Mouse (Mus musculus): ENCODE results near the gene Mcee. TPM values are rescaled to one million over a fixed set of nuclear protein-coding genes. Genes with fewer than 3 reads are reported as not detected.

The Mcee gene
- total RNA-seq, 1 experiment from 2014 or later = 27.4 TPM

GRCm38 (mm10) chr7:64402452-64402851 is 10.0 kb downstream of the Mcee start:
- no peak for ATAC-seq (replicated peaks; ENCODE audit: insufficient number of reproducible peaks, low FRiP score, low TSS enrichment, poor library complexity, severe bottlenecking)

- ATAC-seq (replicated peaks; ENCODE audit: insufficient number of reproducible peaks, low FRiP score, low TSS enrichment, poor library complexity, severe bottlenecking) = no peak
Measured at GRCm38 (mm10) chr7:64403989-64404388, 11.6 kb downstream of the Mcee start.

- ATAC-seq (replicated peaks; ENCODE audit: insufficient number of reproducible peaks, low FRiP score, low TSS enrichment, poor library complexity, severe bottlenecking) = no peak
Measured at GRCm38 (mm10) chr7:64424861-64425260, 32.5 kb downstream of the Mcee start.

GRCm38 (mm10) chr7:64439595-64440518 is 47.5 kb downstream of the Mcee start:
- ATAC-seq (replicated peaks; ENCODE audit: insufficient number of reproducible peaks, low FRiP score, low TSS enrichment, poor library complexity, severe bottlenecking) = no peak

GRCm38 (mm10) chr7:64440519-64440918 is 48.1 kb downstream of the Mcee start:
- ATAC-seq (replicated peaks; ENCODE audit: insufficient number of reproducible peaks, low FRiP score, low TSS enrichment, poor library complexity, severe bottlenecking) = no peak

DNA sequence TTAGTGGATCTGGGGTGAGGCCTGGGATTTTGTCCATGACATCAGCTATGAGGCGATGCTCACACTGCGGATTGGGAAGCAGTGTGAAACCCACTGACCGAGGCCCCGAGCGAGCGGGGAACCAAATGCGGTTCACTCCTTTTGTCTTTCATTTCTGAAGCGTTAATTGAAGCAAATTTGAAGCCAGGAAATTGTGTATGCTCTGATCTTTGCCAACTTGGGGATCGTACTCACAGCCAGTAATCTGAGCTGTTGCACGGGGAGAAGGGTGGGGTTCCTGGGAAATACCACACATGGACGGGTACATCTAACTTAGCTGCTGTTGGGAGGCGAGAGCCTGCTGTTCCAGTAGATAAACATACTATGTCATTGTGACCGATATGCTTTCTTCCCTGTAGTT is 58.2 kb downstream of the Mcee start:
- no peak for ATAC-seq (replicated peaks; ENCODE audit: insufficient number of reproducible peaks, low FRiP score, low TSS enrichment, poor library complexity, severe bottlenecking)

GRCm38 (mm10) chr7:64451441-64451840 is 59.0 kb downstream of the Mcee start:
- ATAC-seq (replicated peaks; ENCODE audit: insufficient number of reproducible peaks, low FRiP score, low TSS enrichment, poor library complexity, severe bottlenecking) = no peak

GRCm38 (mm10) chr7:64451861-64452382 is 59.5 kb downstream of the Mcee start:
- no peak for ATAC-seq (replicated peaks; ENCODE audit: insufficient number of reproducible peaks, low FRiP score, low TSS enrichment, poor library complexity, severe bottlenecking)

DNA sequence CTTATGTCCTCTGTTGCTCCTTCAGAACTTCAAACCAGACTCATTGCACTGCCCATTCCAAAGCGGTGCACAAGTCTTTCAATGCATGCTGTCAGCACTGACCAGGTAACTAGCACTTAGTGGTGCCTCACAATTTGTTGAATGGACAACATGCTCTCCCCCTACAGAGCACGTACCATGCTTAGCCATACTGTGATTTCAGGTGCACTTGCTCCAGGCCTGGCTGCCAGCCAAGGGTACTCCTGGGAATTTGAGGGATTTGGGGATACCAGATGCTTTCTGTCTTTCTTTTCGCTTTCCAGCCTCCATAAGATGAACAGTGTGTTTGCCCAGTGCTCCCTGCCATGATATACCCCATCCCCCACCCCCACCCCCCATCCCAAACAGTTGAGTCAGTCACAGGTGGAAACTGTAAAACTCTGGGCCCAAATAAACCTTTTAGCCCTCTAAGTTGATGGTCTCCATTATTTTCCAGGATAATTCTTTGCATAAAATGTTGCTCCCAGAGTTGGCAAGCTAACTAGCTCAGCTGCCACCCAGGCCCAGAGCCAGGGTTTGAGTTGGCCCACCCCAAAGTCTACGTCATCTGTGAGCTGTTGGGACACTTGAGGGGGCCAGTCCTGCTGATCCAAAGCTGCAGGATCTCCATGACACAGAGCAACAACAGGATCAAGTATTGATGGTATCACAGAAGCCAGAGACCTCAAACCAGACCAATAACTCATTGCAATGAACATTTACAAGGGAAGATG is 60.2 kb downstream of the Mcee start:
- ATAC-seq (replicated peaks; ENCODE audit: insufficient number of reproducible peaks, low FRiP score, low TSS enrichment, poor library complexity, severe bottlenecking) = no peak

- ATAC-seq (replicated peaks; ENCODE audit: insufficient number of reproducible peaks, low FRiP score, low TSS enrichment, poor library complexity, severe bottlenecking) = no peak
Measured at GRCm38 (mm10) chr7:64456176-64456575, 63.8 kb downstream of the Mcee start.

DNA sequence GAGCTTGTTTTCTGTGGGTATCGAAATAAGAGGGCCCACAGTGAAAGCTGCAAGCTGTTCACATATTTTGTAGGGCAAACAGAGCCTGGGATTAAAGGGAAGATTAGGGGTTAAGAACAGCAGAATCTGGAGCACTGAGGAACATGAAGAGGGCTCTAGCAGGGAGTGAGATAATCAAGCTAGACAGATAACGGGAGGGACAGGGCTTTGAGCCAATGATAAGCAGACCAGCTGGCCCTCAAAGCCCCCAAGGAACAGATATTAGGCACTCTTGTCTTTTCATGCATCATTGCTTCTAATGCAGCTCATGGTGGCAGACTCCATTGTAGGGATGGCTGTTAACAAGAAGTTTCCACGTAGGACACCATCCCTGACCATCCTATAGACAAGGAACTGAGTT is 64.3 kb downstream of the Mcee start:
- ATAC-seq (replicated peaks; ENCODE audit: insufficient number of reproducible peaks, low FRiP score, low TSS enrichment, poor library complexity, severe bottlenecking) = no peak

DNA sequence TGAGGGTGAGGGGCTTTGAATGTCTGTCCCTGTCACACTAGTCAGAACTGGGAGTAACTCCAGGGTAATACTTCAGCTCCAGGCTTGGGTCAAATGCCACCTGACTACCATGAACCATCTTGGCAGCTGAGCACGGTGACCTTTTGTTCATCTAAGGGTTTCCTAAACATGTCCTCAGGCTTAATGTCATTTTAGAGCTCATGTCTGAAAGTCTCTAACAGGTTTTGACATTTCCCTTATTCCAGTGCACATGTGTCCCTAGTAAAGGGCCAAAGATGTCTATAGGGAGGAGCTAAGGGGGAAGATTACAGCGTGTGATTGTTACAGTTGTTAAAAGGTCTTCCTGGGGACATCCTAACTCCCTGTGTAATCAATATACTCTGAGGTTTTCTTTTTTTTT is 65.4 kb downstream of the Mcee start:
- no peak for ATAC-seq (replicated peaks; ENCODE audit: insufficient number of reproducible peaks, low FRiP score, low TSS enrichment, poor library complexity, severe bottlenecking)

Other genes with a start within 250 kb of the Mcee start
- gene Trpm1, start 238.8 kb upstream of the Mcee start, total RNA-seq (2017) = not detected in 3 replicates
- gene Mtmr10, start 105.0 kb upstream of the Mcee start, total RNA-seq (2017) = 11.8 to 19.1 TPM (median 13.2 TPM) in 3 replicates
- gene Fan1, start 18.5 kb upstream of the Mcee start, total RNA-seq (2017) = 2.0 to 7.4 TPM (median 3.9 TPM) in 3 replicates
- 34.2 to 71.2 TPM (median 57.5 TPM) in 3 replicates for gene Mphosph10, start 339 bp upstream of the Mcee start, total RNA-seq (2017)
- not detected in 3 replicates for gene Apba2, start 109.1 kb downstream of the Mcee start, total RNA-seq (2017)

Data from monocyte, adult 5-6 weeks (primary cell).